Mouse (Mus musculus): Measurements from ENCODE around the gene Ngf. TPM values are rescaled to one million over a fixed set of nuclear protein-coding genes. Genes with fewer than 3 reads are reported as not detected.
A peak's percentile ranks its signal among the peaks of the same experiment; 100 is the strongest.

Gene Ngf
- 1 to 10 TPM; 5.6 to 6.0 TPM for total RNA-seq (2021)

GRCm38 (mm10) chr3:102469713-102470448 lies at the start of gene Ngf:
Gene Ngf, plus strand, starts transcription at chr3:102469919.
- intact Hi-C loops (cut with DNase I) = loop anchor here (5.0 to 10.0 kb wide), 2 partner anchors 135 to 222 kb away; no protein-coding TSS in a partner anchor
- peak; percentile 33 to 35 for DNase-seq (ENCODE audit: low spot score in 2 of 2)

DNA sequence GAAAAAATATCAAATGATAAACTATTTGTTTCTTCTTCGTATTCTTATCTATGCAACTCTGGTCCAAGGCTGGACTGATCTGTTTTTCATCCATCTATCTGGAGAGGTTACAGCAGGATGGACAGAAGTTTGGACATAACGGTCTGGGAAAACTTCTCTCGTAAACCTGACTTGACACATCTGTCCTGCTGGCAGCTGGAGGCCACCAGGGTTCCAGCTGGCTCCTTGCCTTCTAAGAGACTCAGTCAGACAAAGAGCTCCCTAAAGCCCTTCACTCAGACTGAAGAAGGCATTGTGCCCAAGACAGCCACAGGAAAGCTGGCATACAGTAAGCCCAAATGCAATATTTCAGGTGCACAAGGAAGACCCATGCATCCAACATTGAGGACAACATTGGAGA lies 24.2 kb upstream of the Ngf start:
- DNase-seq (ENCODE audit: low spot score in 2 of 2) = no peak
- intact Hi-C loops (cut with DNase I) = no loop called here

- DNase-seq (ENCODE audit: low spot score in 2 of 2) = no peak
- intact Hi-C loops (cut with DNase I) = loop anchor here (2.0 kb wide), 1 partner anchor 56 kb away; no protein-coding TSS in a partner anchor
Measured at GRCm38 (mm10) chr3:102446691-102447090, 23.0 kb upstream of the Ngf start.

- DNase-seq (ENCODE audit: low spot score in 2 of 2) = no peak
Measured at GRCm38 (mm10) chr3:102454566-102454965, 15.2 kb upstream of the Ngf start.

GRCm38 (mm10) chr3:102460528-102460927 lies 9.2 kb upstream of the Ngf start:
- DNase-seq (ENCODE audit: low spot score in 2 of 2) = no peak
- intact Hi-C loops (cut with DNase I) = loop anchor here (10.0 kb wide), 1 partner anchor 126 kb away; no protein-coding TSS in a partner anchor

More at GRCm38 (mm10) chr3:102454566-102454965, 15.2 kb upstream of the Ngf start:
- intact Hi-C loops (cut with DNase I) = no loop called here

- no peak for DNase-seq (ENCODE audit: low spot score in 2 of 2)
- intact Hi-C loops (cut with DNase I) = loop anchor here (10.0 kb wide), 1 partner anchor 126 kb away; no protein-coding TSS in a partner anchor
Measured at GRCm38 (mm10) chr3:102460986-102461385, 8.7 kb upstream of the Ngf start.

- intact Hi-C loops (cut with DNase I) = loop anchor here (10.0 kb wide), 1 partner anchor 128 kb away; no protein-coding TSS in a partner anchor
- no peak for DNase-seq (ENCODE audit: low spot score in 2 of 2)
Measured at GRCm38 (mm10) chr3:102462703-102463336, 6.9 kb upstream of the Ngf start.

DNA sequence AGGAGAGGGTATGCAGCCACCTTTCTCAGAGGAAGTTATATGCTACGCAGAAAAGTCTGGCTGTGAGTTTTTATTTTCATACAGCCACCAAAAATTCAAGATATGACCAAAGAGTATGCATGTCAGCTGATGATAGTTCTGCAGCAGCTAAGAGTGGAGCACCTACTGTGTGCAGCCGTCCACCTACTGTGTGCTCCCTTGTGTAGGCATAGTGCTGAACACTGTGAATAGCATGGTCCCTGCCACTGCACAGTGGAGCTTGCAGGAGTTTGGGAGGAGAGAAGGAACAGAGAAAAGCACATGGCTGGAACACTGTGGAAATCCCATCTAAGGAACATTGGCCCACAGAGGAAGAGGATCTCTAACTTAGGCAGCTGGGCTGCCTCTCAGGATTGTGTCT lies 6.4 kb upstream of the Ngf start:
- intact Hi-C loops (cut with DNase I) = loop anchor here (10.0 kb wide), 1 partner anchor 129 kb away; no protein-coding TSS in a partner anchor
- no peak for DNase-seq (ENCODE audit: low spot score in 2 of 2)

DNA sequence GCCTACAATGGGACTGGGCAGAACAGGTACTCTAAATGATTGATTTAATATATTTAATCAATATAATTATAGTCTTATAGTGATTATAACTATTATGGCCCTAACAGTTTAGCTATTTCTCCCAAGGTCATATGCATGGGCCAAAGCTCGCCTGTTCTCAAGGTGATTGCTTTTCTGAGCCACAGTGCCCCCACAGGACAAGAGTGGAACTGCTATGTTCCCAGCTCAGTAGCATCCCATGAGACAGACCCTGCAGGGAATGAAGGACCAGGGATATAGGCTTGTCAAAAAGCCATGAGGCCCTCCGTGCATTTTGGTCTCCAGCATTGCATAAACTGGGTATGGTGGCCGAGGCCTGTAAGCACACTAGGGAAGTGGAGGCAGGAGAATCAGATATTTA lies 3.1 kb upstream of the Ngf start:
- peak; percentile 44 to 56 for DNase-seq (ENCODE audit: low spot score in 2 of 2)
- intact Hi-C loops (cut with DNase I) = loop anchor here (5.0 to 10.0 kb wide), 2 partner anchors 132 to 226 kb away; no protein-coding TSS in a partner anchor

- intact Hi-C loops (cut with DNase I) = loop anchor here (5.0 to 10.0 kb wide), 2 partner anchors 132 to 225 kb away; no protein-coding TSS in a partner anchor
- DNase-seq (ENCODE audit: low spot score in 2 of 2) = no peak
Measured at GRCm38 (mm10) chr3:102467121-102467520, 2.6 kb upstream of the Ngf start.

GRCm38 (mm10) chr3:102471251-102471650 lies 1.5 kb downstream of the Ngf start:
- no peak for DNase-seq (ENCODE audit: low spot score in 2 of 2)
- intact Hi-C loops (cut with DNase I) = no loop called here

- intact Hi-C loops (cut with DNase I) = no loop called here
- DNase-seq (ENCODE audit: low spot score in 2 of 2) = no peak
Measured at GRCm38 (mm10) chr3:102471799-102472198, 2.1 kb downstream of the Ngf start.

GRCm38 (mm10) chr3:102474275-102475155 lies 4.8 kb downstream of the Ngf start:
- intact Hi-C loops (cut with DNase I) = no loop called here
- peak in 1 of 2 experiments; percentile 18 for DNase-seq (ENCODE audit: low spot score in 2 of 2)

DNA sequence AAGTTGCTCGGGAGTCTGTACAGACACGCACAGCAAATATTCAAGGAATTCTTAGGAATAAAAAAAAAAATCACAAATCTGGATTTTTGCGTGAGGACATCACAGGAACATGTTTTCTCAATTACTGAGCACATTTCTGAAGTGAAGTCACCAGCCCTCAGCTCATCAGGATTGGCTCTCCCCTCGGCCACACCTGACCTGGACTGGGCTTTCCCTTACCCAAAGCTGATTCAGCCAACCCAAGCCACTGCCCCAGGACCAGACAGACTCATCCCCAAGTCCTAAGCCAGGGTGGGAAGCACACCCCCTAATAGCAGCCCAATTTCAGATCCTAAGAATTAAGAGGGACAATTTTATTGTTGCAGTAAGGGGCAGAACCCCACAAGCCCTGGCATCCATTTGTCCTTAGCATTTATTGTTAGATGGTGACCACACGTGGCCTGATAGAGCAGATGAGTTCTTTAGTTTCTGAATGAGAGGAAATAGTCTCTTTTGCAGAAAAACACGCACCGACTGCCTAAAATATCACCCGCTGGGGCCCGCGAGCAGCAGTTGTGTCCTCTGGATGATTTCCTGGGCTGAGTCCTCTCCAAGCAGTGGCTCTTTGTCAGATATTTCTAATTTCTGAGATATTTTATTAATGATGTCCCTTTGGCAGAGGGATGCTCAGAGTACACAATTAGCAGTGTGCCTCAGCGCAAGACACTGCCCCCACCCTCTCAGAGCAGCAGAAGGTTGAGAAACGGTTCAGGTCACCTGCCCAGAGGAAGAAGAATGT lies 8.4 kb downstream of the Ngf start:
- intact Hi-C loops (cut with DNase I) = no loop called here
- no peak for DNase-seq (ENCODE audit: low spot score in 2 of 2)

DNA sequence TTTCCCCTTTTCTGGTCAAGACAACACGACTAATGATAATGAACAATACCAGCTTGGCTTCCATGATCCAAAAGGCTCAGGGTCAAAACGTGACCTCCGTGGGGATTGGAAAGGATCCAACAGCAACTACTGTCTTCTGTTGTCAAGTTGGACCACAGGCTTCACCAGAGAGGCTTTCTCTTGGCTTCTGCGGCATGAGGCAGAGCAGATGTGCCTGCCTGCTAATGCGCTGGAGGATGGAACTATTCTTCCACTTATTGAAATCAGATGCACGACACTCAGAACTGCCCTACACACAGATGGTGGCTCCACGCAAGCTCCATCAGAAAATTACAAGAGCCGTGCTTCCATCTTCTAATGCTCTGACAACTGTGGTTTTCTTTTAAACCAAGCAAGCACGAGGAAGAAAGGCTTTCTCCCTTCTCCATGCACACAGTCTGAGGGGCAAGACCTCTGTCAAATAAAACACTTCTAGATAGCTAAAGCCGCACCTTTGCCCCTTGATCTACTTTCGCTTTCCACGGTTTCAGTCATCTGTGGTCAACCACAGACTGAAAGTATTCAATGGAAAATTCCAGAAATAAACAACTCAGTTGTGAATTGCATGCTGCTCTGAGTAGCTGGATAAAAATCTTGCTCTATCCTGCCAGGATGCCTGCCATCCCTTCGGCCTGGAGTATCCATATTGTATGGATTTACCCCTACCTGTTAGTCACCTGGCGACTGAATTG lies 20.8 kb downstream of the Ngf start:
- intact Hi-C loops (cut with DNase I) = no loop called here
- DNase-seq (ENCODE audit: low spot score in 2 of 2) = peak in 1 of 2 experiments; percentile 6

- intact Hi-C loops (cut with DNase I) = no loop called here
- no peak for DNase-seq (ENCODE audit: low spot score in 2 of 2)
Measured at GRCm38 (mm10) chr3:102498113-102498512, 28.4 kb downstream of the Ngf start.

DNA sequence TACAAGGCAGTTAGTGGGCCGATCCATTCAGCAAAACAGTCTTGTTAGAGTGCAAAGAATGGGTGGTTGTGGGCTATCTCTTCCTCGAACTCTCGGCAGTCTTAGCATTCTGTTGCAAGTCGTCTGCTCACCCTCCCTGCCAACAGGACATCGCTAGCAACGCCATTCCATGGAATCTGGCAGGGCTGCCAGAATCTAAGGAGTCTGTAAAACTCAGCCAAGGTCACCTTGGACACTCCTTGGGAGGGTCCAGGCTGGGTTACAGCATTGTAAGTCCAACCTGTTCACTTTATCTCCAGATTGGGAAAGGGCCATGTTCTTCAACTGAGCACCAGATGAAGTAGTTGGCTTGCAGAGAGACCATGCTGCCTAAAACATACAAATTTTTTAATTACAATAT lies 29.2 kb downstream of the Ngf start:
- intact Hi-C loops (cut with DNase I) = no loop called here
- DNase-seq (ENCODE audit: low spot score in 2 of 2) = no peak

- no peak for DNase-seq (ENCODE audit: low spot score in 2 of 2)
- intact Hi-C loops (cut with DNase I) = no loop called here
Measured at GRCm38 (mm10) chr3:102500031-102500430, 30.3 kb downstream of the Ngf start.

Data from left cerebral cortex, postnatal 25 days (tissue).